Mouse (Mus musculus): Measurements from ENCODE around the gene Hipk2.

Hipk2 gene

GRCm38 (mm10) chr6:38795096-38795816 is 80.7 kb downstream of the Hipk2 start:
- DNase-seq (ENCODE audit: low spot score in 2 of 2), result no peak

- DNase-seq (ENCODE audit: low spot score in 2 of 2), result no peak
These were observed 83.0 kb downstream of the Hipk2 start for GRCm38 (mm10) chr6:38792966-38793365.

GRCm38 (mm10) chr6:38789221-38789810 is 86.6 kb downstream of the Hipk2 start:
- DNase-seq (ENCODE audit: low spot score in 2 of 2), result no peak

- no peak for DNase-seq (ENCODE audit: low spot score in 2 of 2)
These were observed 88.0 kb downstream of the Hipk2 start for GRCm38 (mm10) chr6:38787811-38788509.

GRCm38 (mm10) chr6:38787134-38787533 is 88.8 kb downstream of the Hipk2 start:
- no peak for DNase-seq (ENCODE audit: low spot score in 2 of 2)

- peak in 1 of 2 experiments; percentile 18 for DNase-seq (ENCODE audit: low spot score in 2 of 2)
These were observed 90.2 kb downstream of the Hipk2 start for GRCm38 (mm10) chr6:38785747-38786146.

- DNase-seq (ENCODE audit: low spot score in 2 of 2), result no peak
These were observed 96.6 kb downstream of the Hipk2 start for GRCm38 (mm10) chr6:38779411-38779810.

- DNase-seq (ENCODE audit: low spot score in 2 of 2), result no peak
These were observed 97.1 kb downstream of the Hipk2 start for GRCm38 (mm10) chr6:38778887-38779286.

- no peak for DNase-seq (ENCODE audit: low spot score in 2 of 2)
These were observed 99.9 kb downstream of the Hipk2 start for GRCm38 (mm10) chr6:38776000-38776584.

- no peak for DNase-seq (ENCODE audit: low spot score in 2 of 2)
These were observed 103.0 kb downstream of the Hipk2 start for GRCm38 (mm10) chr6:38772836-38773518.

- DNase-seq (ENCODE audit: low spot score in 2 of 2), result no peak
These were observed 104.8 kb downstream of the Hipk2 start for GRCm38 (mm10) chr6:38771061-38771667.

- DNase-seq (ENCODE audit: low spot score in 2 of 2), result no peak
These were observed 106.3 kb downstream of the Hipk2 start for GRCm38 (mm10) chr6:38769627-38770026.

GRCm38 (mm10) chr6:38762588-38763265 is 113.2 kb downstream of the Hipk2 start:
- no peak for DNase-seq (ENCODE audit: low spot score in 2 of 2)

GRCm38 (mm10) chr6:38762006-38762405 is 114.0 kb downstream of the Hipk2 start:
- DNase-seq (ENCODE audit: low spot score in 2 of 2), result no peak

- DNase-seq (ENCODE audit: low spot score in 2 of 2), result no peak
These were observed 114.9 kb downstream of the Hipk2 start for GRCm38 (mm10) chr6:38760911-38761706.

- no peak for DNase-seq (ENCODE audit: low spot score in 2 of 2)
These were observed 115.9 kb downstream of the Hipk2 start for GRCm38 (mm10) chr6:38759922-38760620.

GRCm38 (mm10) chr6:38759186-38759585 is 116.8 kb downstream of the Hipk2 start:
- DNase-seq (ENCODE audit: low spot score in 2 of 2), result no peak

GRCm38 (mm10) chr6:38757597-38757996 is 118.4 kb downstream of the Hipk2 start:
- no peak for DNase-seq (ENCODE audit: low spot score in 2 of 2)

GRCm38 (mm10) chr6:38756968-38757367 is 119.0 kb downstream of the Hipk2 start:
- no peak for DNase-seq (ENCODE audit: low spot score in 2 of 2)

All from cerebellum, postnatal 4 days (tissue).